ENCODE assay signal across 9 mouse cellular contexts in the genomic region with DNA sequence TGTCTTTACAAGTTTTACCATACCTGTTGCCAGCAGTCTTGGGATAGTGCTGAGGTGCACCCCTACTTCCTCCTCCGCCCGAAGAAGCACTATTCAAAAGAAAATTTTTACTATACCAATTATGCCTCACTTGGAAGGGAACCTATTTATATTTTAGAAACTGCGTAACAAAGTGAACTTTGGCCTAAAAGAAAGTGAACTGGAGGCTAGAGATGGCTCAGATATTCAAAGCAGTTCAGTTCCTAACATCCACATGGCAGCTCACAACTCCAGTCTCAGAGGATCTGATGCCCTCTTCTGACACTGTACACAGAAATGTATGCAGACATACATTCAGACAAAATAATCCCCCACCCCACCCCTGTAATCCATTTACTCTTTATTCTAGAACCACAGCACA. TPM values are rescaled to one million over a fixed set of nuclear protein-coding genes. Genes with fewer than 3 reads are reported as not detected.
DNase-seq lines count a peak whose midpoint lies in the region; TF ChIP-seq lines count a peak whose summit lies in the region.
"Had no signal": no experiment of that assay in that cellular context is flagged by ENCODE, and none has a peak within 500 bp of the region (broad histone marks: within the 10 kb centered on the region; RNA-seq: fewer than 3 reads in every experiment).

No protein-coding gene starts in this region.

- H3K4me3 ChIP-seq in heart, embryonic 10.5 days, result peak overlapping the region; percentile 89
- H3K4me3 ChIP-seq in ES-E14 (ENCODE audit: insufficient read depth in 1 of 2, low read depth in 1 of 2, low read length in 2 of 2, poor library complexity in 1 of 2, severe bottlenecking in 1 of 2) (peak overlapping the region; percentile 72 to 99), macrophage (ENCODE audit: inconsistent target) (peak overlapping the region; percentile 92)
- peak overlapping the region; percentile 100 for H3K4me3 ChIP-seq in hindbrain, embryonic 10.5 days

- no peak for DNase-seq in heart, embryonic 10.5 days (ENCODE audit: low spot score)
- DNase-seq in heart, postnatal 14 days, result no peak
- DNase-seq in ES-E14 (ENCODE audit: low read depth, low spot score), result no peak
- DNase-seq in hindbrain, embryonic 10.5 days (ENCODE audit: low spot score), result no peak
- no peak for DNase-seq in urinary bladder, adult 18-20 months (ENCODE audit: low spot score in 2 of 2)
- no peak for DNase-seq in spleen, adult 12 weeks (ENCODE audit: low spot score)
- no peak for DNase-seq in adrenal gland, postnatal 14 days
- DNase-seq: cerebellum, adult 8-10 months had no signal

- peak overlapping the region; percentile 98; the same call in 1 of the 2 replicates for H3K27ac ChIP-seq in heart, embryonic 10.5 days
- H3K27ac ChIP-seq in ES-E14 (ENCODE audit: insufficient read depth, low read depth, low read length, poor library complexity, severe bottlenecking) (no peak overlapping the region), macrophage (no peak overlapping the region)
- peak overlapping the region; percentile 100 for H3K27ac ChIP-seq in hindbrain, embryonic 10.5 days

- H3K79me2 ChIP-seq in macrophage (ENCODE audit: inconsistent target), result peaks cover 60% of the 10 kb centered on the region

- WGBS in heart, embryonic 10.5 days, result 91% methylated on average over 3 of the region's 3 CpGs
- 92% methylated on average over 3 of the region's 3 CpGs for WGBS in hindbrain, embryonic 10.5 days
- WGBS in macrophage (ENCODE audit: missing documents), result 48% methylated on average over 3 of the region's 3 CpGs

- intact Hi-C loops in heart, postnatal 14 days (cut with DNase I), result no loop called here

- no peaks in the 10 kb centered on the region for H3K27me3 ChIP-seq in heart, embryonic 10.5 days (ENCODE audit: insufficient read depth, poor library complexity, severe bottlenecking)
- H3K27me3 ChIP-seq in hindbrain, embryonic 10.5 days (ENCODE audit: insufficient read depth, poor library complexity, severe bottlenecking), result no peaks in the 10 kb centered on the region

- in situ Hi-C loops in ES-E14 (cut with MboI; ENCODE audit: low sequenced_read_pairs in 2 of 2, unreplicated experiment in 2 of 2), result no loop called here

- peaks cover 5% of the 10 kb centered on the region; the same call in 1 of the 2 replicates for H3K4me1 ChIP-seq in heart, embryonic 10.5 days
- peaks cover 0 to 6% of the 10 kb centered on the region in 2 experiments; a peak in 1 of 4 replicates for H3K4me1 ChIP-seq in ES-E14 (ENCODE audit: control insufficient read depth in 2 of 2, insufficient read depth in 2 of 2, low read length in 2 of 2, poor library complexity in 1 of 2)
- H3K4me1 ChIP-seq in hindbrain, embryonic 10.5 days (replicated peaks), result peaks cover 29% of the 10 kb centered on the region

- H3K36me3 ChIP-seq in heart, embryonic 10.5 days, result peaks cover 58% of the 10 kb centered on the region
- H3K36me3 ChIP-seq in ES-E14 (ENCODE audit: control insufficient read depth, insufficient read depth, low read length, poor library complexity, severe bottlenecking), result peaks cover 47% of the 10 kb centered on the region
- H3K36me3 ChIP-seq in hindbrain, embryonic 10.5 days, result peaks cover 59% of the 10 kb centered on the region
- peaks cover 50% of the 10 kb centered on the region for H3K36me3 ChIP-seq in macrophage (ENCODE audit: inconsistent target)

- peak overlapping the region; percentile 100; the same call in 1 of the 2 replicates for H3K9ac ChIP-seq in ES-E14 (ENCODE audit: insufficient read depth, low read depth, low read length, poor library complexity, severe bottlenecking)

- H3K9me3 ChIP-seq in heart, embryonic 10.5 days, result no peaks in the 10 kb centered on the region
- H3K9me3 ChIP-seq in ES-E14 (ENCODE audit: control insufficient read depth, insufficient read depth, low read depth, low read length), result no peaks in the 10 kb centered on the region
- no peaks in the 10 kb centered on the region for H3K9me3 ChIP-seq in hindbrain, embryonic 10.5 days

TF ChIP-seq in ES-E14, 5 proteins besides CTCF, POLR2A, EP300 and RAD21:
- TF ChIP-seq ZNF384 (IDR thresholded peaks at IDR 0.05; ENCODE audit: low read depth, low read length), result no peak
- TF ChIP-seq MAFK (IDR thresholded peaks at IDR 0.05; ENCODE audit: insufficient read depth, low read depth, low read length), result no peak
- no peak for TF ChIP-seq HCFC1 (IDR thresholded peaks at IDR 0.05; ENCODE audit: borderline replicate concordance, insufficient read depth, low read length)
- no peak for TF ChIP-seq CHD2 (IDR thresholded peaks at IDR 0.05; ENCODE audit: low read depth, low read length)
- no peak for TF ChIP-seq ZC3H11A (IDR thresholded peaks at IDR 0.05; ENCODE audit: borderline replicate concordance, low read depth, low read length)
TF ChIP-seq in ES-E14: peak in this region for 0.

RNA-seq across cellular contexts. Expression of a gene that starts 2.0 kb away (rescaled TPM):
- polyA plus RNA-seq in heart, embryonic 10.5 days (2016; fragmentation: Nextera tagmentation; extraction: Ambion mirVana), result 914 and 925 TPM in 2 replicates
- 1,000 to 10,000 TPM in 1 of 2 experiments, 100 to 1,000 TPM in 1; 934 to 1,085 TPM for total RNA-seq in heart, postnatal 14 days (2021)
- 494 and 627 TPM in 2 replicates for total RNA-seq in ES-E14 (2012; rRNA removed)
- polyA plus RNA-seq in hindbrain, embryonic 10.5 days (2016; fragmentation: Nextera tagmentation; extraction: Ambion mirVana), result 1,372 and 1,373 TPM in 2 replicates
- 1,000 to 10,000 TPM in 7 of 26 experiments, 100 to 1,000 TPM in 19; 537 to 1,562 (median 775) TPM for total RNA-seq in macrophage (2018; cell fraction: chromatin; rRNA removed)
- 100 to 1,000 TPM; 370 to 672 (median 491) TPM for total RNA-seq in macrophage (2018; cell fraction: cytosol; rRNA removed)
- total RNA-seq in macrophage (2018; cell fraction: nucleus; rRNA removed), result 100 to 1,000 TPM; 455 to 968 (median 653) TPM
- 339 to 673 TPM (median 528 TPM) in 3 replicates for polyA plus RNA-seq in macrophage (2018)
- total RNA-seq in adrenal gland, postnatal 14 days (2021), result 933 and 946 TPM in 2 replicates

RNA-seq across cellular contexts. Expression of a gene that starts 52.1 kb away (rescaled TPM):
- 52.3 and 63.1 TPM in 2 replicates for polyA plus RNA-seq in heart, embryonic 10.5 days (2016; fragmentation: Nextera tagmentation; extraction: Ambion mirVana)
- 10 to 100 TPM; 21.8 to 25.2 TPM for total RNA-seq in heart, postnatal 14 days (2021)
- total RNA-seq in ES-E14 (2012; rRNA removed), result 54.9 and 71.9 TPM in 2 replicates
- 71.1 and 77.3 TPM in 2 replicates for polyA plus RNA-seq in hindbrain, embryonic 10.5 days (2016; fragmentation: Nextera tagmentation; extraction: Ambion mirVana)
- total RNA-seq in macrophage (2018; cell fraction: chromatin; rRNA removed), result 10 to 100 TPM; 20.4 to 64.6 (median 39.5) TPM
- 10 to 100 TPM; 12.0 to 23.0 (median 17.5) TPM for total RNA-seq in macrophage (2018; cell fraction: cytosol; rRNA removed)
- total RNA-seq in macrophage (2018; cell fraction: nucleus; rRNA removed), result 10 to 100 TPM; 15.7 to 44.2 (median 23.5) TPM
- 18.6 to 33.3 TPM (median 23.4 TPM) in 3 replicates for polyA plus RNA-seq in macrophage (2018)
- 42.5 and 45.9 TPM in 2 replicates for total RNA-seq in adrenal gland, postnatal 14 days (2021)

Comparison
In these comparisons a context has a peak if more than half of its experiments do, and no peak if none do; other contexts are left out.
1. H3K27ac ChIP-seq: peak in heart, embryonic 10.5 days (single experiment) and hindbrain, embryonic 10.5 days (single experiment); none in ES-E14 (single experiment) and macrophage (single experiment).
2. Peak in every context shown above with its lines, with median percentiles within 50 percentile points of each other: H3K4me3 ChIP-seq.